Mouse (Mus musculus) megakaryocyte, embryonic 14.5 days (primary cell): Measurements from ENCODE around the gene Pkib.

Experiments
- FLI1 ChIP-seq: IDR thresholded peaks from 2 replicates; pipeline ENCODE4 v1.6.1; 2012; ENCODE audit warnings: low read length, inconsistent platforms, mixed read lengths
- GATA1 ChIP-seq: IDR thresholded peaks from 3 replicates; pipeline ENCODE4 v1.6.1; 2012; ENCODE audit warnings: mixed read lengths, low read length, inconsistent platforms, borderline replicate concordance

- TF ChIP-seq GATA1 (no peak), FLI1 (no peak)
Measured at GRCm38 (mm10) chr10:57743606-57744016, 111.8 kb downstream of the Pkib start.
